Mouse (Mus musculus): ENCODE measurements around the gene Adcy9.
A peak's percentile ranks its signal among the peaks of the same experiment; 100 is the strongest.

- TF ChIP-seq CTCF (IDR thresholded peaks at IDR 0.05 in 2 of 3, conservative IDR thresholded peaks at IDR 0.05 in 1 of 3; ENCODE audit: control insufficient read depth in 1 of 3, insufficient read depth in 1 of 3, low read depth in 2 of 3, low read length in 3 of 3, poor library complexity in 1 of 3, severe bottlenecking in 1 of 3) (no peak), RAD21 (IDR thresholded peaks at IDR 0.05; ENCODE audit: low read depth, low read length) (no peak), POLR2AphosphoS2 (IDR thresholded peaks at IDR 0.05; ENCODE audit: low read length) (no peak), ZC3H11A (IDR thresholded peaks at IDR 0.05; ENCODE audit: low read depth, low read length) (no peak), POLR2A (IDR thresholded peaks at IDR 0.05; ENCODE audit: control insufficient read depth in 1 of 2, insufficient read depth in 1 of 2, low read depth in 1 of 2, low read length in 2 of 2, poor library complexity in 1 of 2) (no peak), CHD2 (IDR thresholded peaks at IDR 0.05; ENCODE audit: low read length) (no peak), MAX (IDR thresholded peaks at IDR 0.05; ENCODE audit: low read length) (peak; percentile 56; the same call in 1 of the 2 replicates), ZKSCAN1 (IDR thresholded peaks at IDR 0.05; ENCODE audit: low read depth, low read length) (no peak), GATA1 (IDR thresholded peaks at IDR 0.05; ENCODE audit: low read depth, low read length) (no peak), MAZ (IDR thresholded peaks at IDR 0.05; ENCODE audit: low read depth, low read length) (no peak), KAT2A (conservative IDR thresholded peaks at IDR 0.05; ENCODE audit: low read depth, low read length) (no peak)
These were observed 2.8 kb downstream of the Adcy9 start for GRCm38 (mm10) chr16:4417455-4417854.

Data from MEL (cell line).